Mouse (Mus musculus) midbrain, embryonic 11.5 days (tissue): ENCODE data around the gene Herc2. TPM values are rescaled to one million over a fixed set of nuclear protein-coding genes. Genes with fewer than 3 reads are reported as not detected.

Source experiments
- ATAC-seq: fragments of 200-750 bp; cut with Nextera tagmentation; 2 replicates; pipeline ENCODE4 v1.8.0; 2017; ENCODE audit warnings: moderate TSS enrichment, moderate library complexity; ENCODE audit not compliant: low FRiP score
- DNase-seq: peaks from one replicate; pipeline ENCODE4 v3.0.0; 2015; ENCODE audit warnings: low spot score; ENCODE audit errors: missing footprints
- H3K27ac ChIP-seq: fragments of 300-500 bp; sonication (generic); 2 replicates; pipeline ENCODE4 v1.5.1; 2014; ENCODE audit warnings: low read depth, low read length
- H3K27me3 ChIP-seq: fragments of 300-500 bp; sonication (generic); 2 replicates; pipeline ENCODE4 v1.6.1; 2014; ENCODE audit warnings: mild to moderate bottlenecking, low read length, moderate library complexity, mixed read lengths; ENCODE audit not compliant: control insufficient read depth, insufficient read depth
- H3K36me3 ChIP-seq: fragments of 300-500 bp; sonication (generic); 2 replicates; pipeline ENCODE4 v1.6.1; 2014; ENCODE audit warnings: mild to moderate bottlenecking, low read length, moderate library complexity, mixed read lengths; ENCODE audit not compliant: control insufficient read depth, insufficient read depth
- H3K4me1 ChIP-seq: fragments of 300-500 bp; sonication (generic); 2 replicates; pipeline ENCODE4 v1.6.1; 2014; ENCODE audit warnings: low read length; ENCODE audit not compliant: control insufficient read depth, insufficient read depth
- H3K4me2 ChIP-seq: fragments of 300-500 bp; sonication (generic); 2 replicates; pipeline ENCODE4 v1.6.1; 2014; ENCODE audit warnings: mild to moderate bottlenecking, moderate library complexity
- H3K4me3 ChIP-seq: fragments of 300-500 bp; sonication (generic); 2 replicates; pipeline ENCODE4 v1.5.1; 2014; ENCODE audit warnings: low read depth, low read length
- H3K9ac ChIP-seq: fragments of 300-500 bp; sonication (generic); 2 replicates; pipeline ENCODE4 v1.6.1; 2014; ENCODE audit warnings: low read length
- H3K9me3 ChIP-seq: fragments of 300-500 bp; sonication (generic); 2 replicates; pipeline ENCODE4 v1.6.1; 2016; ENCODE audit warnings: low read length; ENCODE audit not compliant: control insufficient read depth
- WGBS: fragments of 180-500 bp; shearing (Covaris S2); extraction: QIAGEN DNeasy Blood & Tissue Kit; methylation state at CpG from one replicate; pipeline ENCODE4 v1.1.7; 2014; 5-methylcytosine and 5-hydroxymethylcytosine counted together
- polyA plus RNA-seq: library from polyadenylated mRNA; unstranded; fragments of >200 nt; fragmentation: Nextera tagmentation; extraction: Ambion mirVana; gene quantifications from 2 replicates; pipeline ENCODE4 v1.2.1, GENCODE M21; 2014

The Herc2 gene
- polyA plus RNA-seq, 1 experiment from 2014 or later: 24.4 TPM

DNA sequence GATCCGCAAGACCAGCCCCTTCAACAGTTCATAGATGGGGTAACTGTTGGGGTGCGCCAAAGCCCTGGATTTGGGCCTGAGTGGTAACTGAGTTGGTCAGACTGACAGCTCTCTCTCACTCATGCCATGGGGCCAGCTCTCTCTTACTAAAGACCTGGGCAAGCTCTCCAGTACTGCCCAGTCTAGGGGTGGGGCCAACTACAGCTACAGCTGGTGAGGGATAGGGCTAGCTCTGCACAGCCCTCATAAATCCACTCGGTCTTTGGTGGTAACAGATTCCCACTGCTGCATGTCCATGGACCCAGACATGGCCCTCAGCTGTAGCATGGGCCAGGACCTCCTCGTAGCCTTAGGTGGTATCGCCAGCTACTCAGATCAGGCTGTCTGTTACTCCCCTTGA lies 41.4 kb downstream of the Herc2 start:
- peaks cover 8% of the 10 kb centered on the region; the same call in 1 of the 2 replicates for H3K36me3 ChIP-seq
- no peak overlapping the region for H3K9ac ChIP-seq
- 95% methylated on average over 5 of the region's 5 CpGs for WGBS
- no peak overlapping the region for H3K4me3 ChIP-seq
- no peak overlapping the region for H3K4me2 ChIP-seq
- H3K27me3 ChIP-seq: no peaks in the 10 kb centered on the region
- H3K9me3 ChIP-seq: no peaks in the 10 kb centered on the region
- H3K27ac ChIP-seq: no peak overlapping the region
- H3K4me1 ChIP-seq: no peaks in the 10 kb centered on the region
- DNase-seq (no peak), ATAC-seq (no peak)

DNA sequence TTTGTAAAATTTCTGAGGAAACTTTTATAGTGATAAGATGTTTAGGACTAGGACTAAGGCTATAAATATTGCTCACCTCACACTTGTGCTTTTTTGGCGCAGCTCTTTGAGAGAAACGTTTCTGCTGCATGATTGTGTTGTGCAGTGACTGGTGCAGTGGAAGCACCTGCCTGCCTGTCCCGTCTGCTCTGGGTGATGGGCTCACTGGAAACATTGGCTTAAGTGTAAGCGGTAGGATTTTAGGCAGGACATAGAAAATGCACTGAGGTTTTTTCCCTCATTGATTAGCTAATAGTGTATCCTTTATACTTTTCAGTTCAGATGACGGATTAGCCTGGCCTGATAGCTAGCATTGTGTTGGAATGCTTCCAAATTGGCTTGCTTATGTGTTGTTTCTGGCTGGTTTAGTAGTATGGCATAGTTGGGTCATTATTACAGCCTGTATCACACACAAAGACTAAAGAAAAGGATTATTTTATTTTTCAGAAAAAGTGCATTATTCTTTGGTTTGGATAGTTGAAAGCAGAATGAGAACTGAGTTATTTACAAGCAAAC lies 52.4 kb downstream of the Herc2 start:
- ATAC-seq (no peak), DNase-seq (no peak)
- H3K27ac ChIP-seq: no peak overlapping the region
- H3K9ac ChIP-seq: no peak overlapping the region
- WGBS: 87% methylated on average over 5 of the region's 5 CpGs
- H3K4me2 ChIP-seq: no peak overlapping the region
- no peaks in the 10 kb centered on the region for H3K9me3 ChIP-seq
- no peak overlapping the region for H3K4me3 ChIP-seq
- no peaks in the 10 kb centered on the region for H3K4me1 ChIP-seq
- H3K36me3 ChIP-seq: peaks cover 2% of the 10 kb centered on the region; the same call in 1 of the 2 replicates
- no peaks in the 10 kb centered on the region for H3K27me3 ChIP-seq

GRCm38 (mm10) chr7:56112999-56113398 lies 63.0 kb downstream of the Herc2 start:
- H3K4me1 ChIP-seq: no peaks in the 10 kb centered on the region
- H3K4me2 ChIP-seq: no peak overlapping the region
- H3K9me3 ChIP-seq: no peaks in the 10 kb centered on the region
- WGBS: 93% methylated on average over 6 of the region's 6 CpGs
- no peak overlapping the region for H3K27ac ChIP-seq
- H3K4me3 ChIP-seq: no peak overlapping the region
- H3K9ac ChIP-seq: no peak overlapping the region
- peaks cover 2% of the 10 kb centered on the region; the same call in 1 of the 2 replicates for H3K36me3 ChIP-seq
- no peaks in the 10 kb centered on the region for H3K27me3 ChIP-seq
- DNase-seq (no peak), ATAC-seq (no peak)

DNA sequence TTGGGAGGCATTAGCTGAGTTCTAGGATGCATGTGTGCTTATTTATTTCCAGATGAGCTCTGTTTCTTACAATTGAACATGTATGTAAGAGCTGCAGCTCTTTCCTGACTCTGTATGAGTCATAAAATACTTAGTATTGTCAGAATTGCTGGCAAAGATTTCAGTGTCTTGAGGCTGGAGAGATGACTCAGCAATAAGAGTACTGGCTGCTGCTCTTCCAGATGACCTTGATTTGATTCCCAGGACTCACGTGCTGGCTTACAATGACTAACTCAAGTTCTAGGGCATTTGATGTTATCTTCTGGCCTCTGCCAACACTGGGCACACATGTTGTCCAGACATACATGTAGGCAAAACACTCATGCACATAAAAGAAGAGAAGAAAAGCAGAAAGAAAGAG lies 64.2 kb downstream of the Herc2 start:
- Histone ChIP-seq H3K4me1 (no peaks in the 10 kb centered on the region), H3K4me2 (no peak overlapping the region), H3K36me3 (no peaks in the 10 kb centered on the region), H3K27me3 (no peaks in the 10 kb centered on the region), H3K9ac (no peak overlapping the region), H3K27ac (no peak overlapping the region), H3K9me3 (no peaks in the 10 kb centered on the region), H3K4me3 (no peak overlapping the region)
- 85% methylated on average over 1 of the region's 1 CpGs for WGBS
- ATAC-seq: no peak
- DNase-seq: no peak

DNA sequence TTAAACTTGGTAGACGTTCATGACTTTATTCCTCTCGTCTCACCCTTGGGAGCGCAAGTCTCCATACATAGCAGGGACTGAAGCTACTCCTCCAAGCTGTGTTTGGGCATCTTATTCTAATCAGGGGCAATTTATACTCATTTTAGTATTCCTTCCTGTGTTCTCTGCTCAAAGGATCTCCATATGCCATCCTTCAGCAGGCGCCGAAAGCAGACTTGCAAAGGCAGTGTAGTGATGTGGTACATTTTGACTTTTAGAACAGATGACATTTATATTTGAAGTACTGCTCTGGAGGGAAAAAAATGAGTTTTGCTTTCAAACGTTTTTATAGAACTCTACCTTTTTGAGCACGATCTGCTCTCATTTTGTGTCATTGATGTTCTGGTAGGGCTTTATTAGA lies 71.0 kb downstream of the Herc2 start:
- Histone ChIP-seq H3K4me3 (no peak overlapping the region), H3K27ac (no peak overlapping the region), H3K36me3 (no peaks in the 10 kb centered on the region), H3K9me3 (no peaks in the 10 kb centered on the region), H3K9ac (no peak overlapping the region), H3K27me3 (no peaks in the 10 kb centered on the region), H3K4me1 (no peaks in the 10 kb centered on the region), H3K4me2 (no peak overlapping the region)
- ATAC-seq (no peak), DNase-seq (no peak)
- WGBS: 91% methylated on average over 7 of the region's 7 CpGs

DNA sequence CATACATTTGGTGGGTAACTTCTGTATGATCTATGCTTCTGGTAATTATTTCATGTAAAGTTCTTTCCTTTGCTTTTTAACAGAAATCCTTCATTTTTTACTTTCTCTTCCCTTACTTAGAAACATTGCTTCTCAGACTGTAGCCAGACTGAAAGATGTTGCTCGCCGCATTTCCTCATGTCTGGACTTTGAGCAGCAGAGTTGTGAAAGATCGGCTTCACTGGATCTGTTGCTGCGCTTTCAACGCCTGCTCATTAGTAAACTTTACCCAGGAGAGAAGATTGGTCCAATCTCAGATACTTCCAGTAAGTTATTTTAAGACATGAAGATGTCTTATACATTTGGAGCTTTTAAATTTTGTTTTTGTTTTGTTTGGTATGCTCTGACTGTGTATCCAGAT lies 71.4 kb downstream of the Herc2 start:
- H3K9ac ChIP-seq: no peak overlapping the region
- H3K9me3 ChIP-seq: no peaks in the 10 kb centered on the region
- 95% methylated on average over 5 of the region's 5 CpGs for WGBS
- H3K36me3 ChIP-seq: no peaks in the 10 kb centered on the region
- DNase-seq: no peak
- no peak for ATAC-seq
- H3K27me3 ChIP-seq: no peaks in the 10 kb centered on the region
- no peaks in the 10 kb centered on the region for H3K4me1 ChIP-seq
- H3K4me3 ChIP-seq: no peak overlapping the region
- no peak overlapping the region for H3K4me2 ChIP-seq
- no peak overlapping the region for H3K27ac ChIP-seq

DNA sequence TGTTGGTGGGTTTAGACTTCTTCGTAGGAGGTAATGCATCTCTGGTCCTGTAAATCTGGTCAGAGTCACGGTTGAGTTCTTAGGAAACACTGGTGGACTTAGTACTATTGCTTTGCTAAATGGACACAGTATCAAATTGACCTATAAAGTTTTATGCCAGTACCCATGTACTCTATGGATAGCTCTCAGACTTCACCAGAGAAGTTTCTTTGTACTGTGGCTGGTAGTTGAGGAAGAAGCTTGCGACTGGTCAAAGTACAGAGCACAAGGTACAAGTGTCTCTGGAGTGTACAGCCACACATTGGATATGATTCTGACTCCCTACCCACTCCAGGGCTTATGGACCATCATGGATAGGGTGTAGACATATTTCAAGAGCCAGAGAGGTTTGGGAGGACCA lies 78.1 kb downstream of the Herc2 start:
- ATAC-seq: no peak
- no peak overlapping the region for H3K9ac ChIP-seq
- no peaks in the 10 kb centered on the region for H3K9me3 ChIP-seq
- H3K4me3 ChIP-seq: no peak overlapping the region
- H3K4me2 ChIP-seq: no peak overlapping the region
- DNase-seq: no peak
- WGBS: 95% methylated on average over 3 of the region's 3 CpGs
- H3K4me1 ChIP-seq: no peaks in the 10 kb centered on the region
- H3K36me3 ChIP-seq: no peaks in the 10 kb centered on the region
- no peak overlapping the region for H3K27ac ChIP-seq
- no peaks in the 10 kb centered on the region for H3K27me3 ChIP-seq

DNA sequence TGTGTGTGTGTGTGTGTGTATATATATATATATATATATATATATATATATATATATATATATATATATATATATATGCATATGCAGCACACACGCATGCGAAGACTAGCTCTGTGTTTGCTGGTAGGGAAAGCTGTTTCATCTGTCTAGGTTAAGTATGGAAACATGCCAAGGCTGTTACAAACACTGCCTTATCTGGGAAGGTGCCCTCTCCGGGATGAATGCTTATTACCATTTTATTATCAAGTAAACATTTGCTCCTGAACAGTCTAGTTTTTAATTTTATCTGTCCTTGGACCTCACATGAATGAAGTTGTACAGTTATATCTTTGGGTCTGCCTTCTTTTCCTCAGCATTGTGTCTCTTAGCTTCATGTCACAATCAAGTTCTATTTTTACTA lies 79.6 kb downstream of the Herc2 start:
- DNase-seq (no peak), ATAC-seq (no peak)
- H3K4me2 ChIP-seq: no peak overlapping the region
- WGBS: 90% methylated on average over 3 of the region's 3 CpGs
- H3K27ac ChIP-seq: no peak overlapping the region
- H3K4me3 ChIP-seq: no peak overlapping the region
- H3K27me3 ChIP-seq: no peaks in the 10 kb centered on the region
- H3K9me3 ChIP-seq: no peaks in the 10 kb centered on the region
- H3K36me3 ChIP-seq: peaks cover 5% of the 10 kb centered on the region; the same call in 1 of the 2 replicates
- H3K4me1 ChIP-seq: no peaks in the 10 kb centered on the region
- no peak overlapping the region for H3K9ac ChIP-seq

DNA sequence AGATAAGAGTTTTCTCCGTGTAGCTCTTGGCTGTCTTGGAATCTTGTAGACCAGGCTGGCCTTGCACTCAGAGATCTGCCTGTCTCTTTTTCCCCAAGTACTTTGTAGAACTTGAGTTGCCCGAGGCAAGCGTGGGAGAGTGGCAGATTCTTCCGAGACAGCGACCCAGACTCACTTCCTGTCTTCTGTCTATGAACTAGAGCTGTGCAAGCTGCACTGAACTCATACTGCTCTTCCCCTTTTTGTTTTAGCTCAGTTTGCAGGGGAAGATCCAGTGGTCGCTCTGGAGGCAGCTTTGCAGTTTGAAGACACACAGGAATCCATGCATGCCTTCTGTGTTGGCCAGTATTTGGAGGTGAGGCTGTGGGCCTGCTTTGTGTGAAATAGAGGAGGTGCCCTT lies 81.6 kb downstream of the Herc2 start:
- Histone ChIP-seq H3K27me3 (no peaks in the 10 kb centered on the region), H3K27ac (no peak overlapping the region), H3K4me3 (no peak overlapping the region), H3K36me3 (peaks cover 7% of the 10 kb centered on the region; the same call in 1 of the 2 replicates), H3K4me1 (no peaks in the 10 kb centered on the region), H3K4me2 (no peak overlapping the region), H3K9me3 (no peaks in the 10 kb centered on the region), H3K9ac (no peak overlapping the region)
- 89% methylated on average over 6 of the region's 6 CpGs for WGBS
- no peak for ATAC-seq
- DNase-seq: no peak
